Mouse (Mus musculus): Measurements from ENCODE around the gene Trat1.

- TF ChIP-seq GATA1 (IDR thresholded peaks at IDR 0.05; ENCODE audit: borderline replicate concordance, low read length): no peak
- no peak for TF ChIP-seq FLI1 (IDR thresholded peaks at IDR 0.05; ENCODE audit: low read length)
Measured at GRCm38 (mm10) chr16:48750145-48750827, 21.5 kb downstream of the Trat1 start.

All from megakaryocyte, embryonic 14.5 days (primary cell).